Mouse (Mus musculus) megakaryocyte progenitor cell, adult 5-6 weeks (primary cell): ENCODE measurements around the gene Tanc1. TPM values are rescaled to one million over a fixed set of nuclear protein-coding genes. Genes with fewer than 3 reads are reported as not detected.

Source experiments
- ATAC-seq: replicated peaks from 2 replicates; pipeline ENCODE4 v1.8.0; 2016; ENCODE audit warnings: mild to moderate bottlenecking, moderate TSS enrichment, inconsistent platforms; ENCODE audit not compliant: poor library complexity
- total RNA-seq, 2 experiments: library from RNA; stranded (forward) in 1 of 2; stranded (reverse) in 1 of 2; fragments of 157-497, 149-512 nt in 1 of 2; fragments of 200-1000 nt in 1 of 2; gene quantifications; 2 replicates each; pipeline versions ENCODE4 v1.2.3 to v1.2.4; 2015 to 2017

Gene Tanc1
- total RNA-seq, 2 experiments from 2014 or later: 5.1 to 7.4 TPM

- ATAC-seq: no peak
Measured at GRCm38 (mm10) chr2:59713626-59714556, 102.0 kb downstream of the Tanc1 start.

DNA sequence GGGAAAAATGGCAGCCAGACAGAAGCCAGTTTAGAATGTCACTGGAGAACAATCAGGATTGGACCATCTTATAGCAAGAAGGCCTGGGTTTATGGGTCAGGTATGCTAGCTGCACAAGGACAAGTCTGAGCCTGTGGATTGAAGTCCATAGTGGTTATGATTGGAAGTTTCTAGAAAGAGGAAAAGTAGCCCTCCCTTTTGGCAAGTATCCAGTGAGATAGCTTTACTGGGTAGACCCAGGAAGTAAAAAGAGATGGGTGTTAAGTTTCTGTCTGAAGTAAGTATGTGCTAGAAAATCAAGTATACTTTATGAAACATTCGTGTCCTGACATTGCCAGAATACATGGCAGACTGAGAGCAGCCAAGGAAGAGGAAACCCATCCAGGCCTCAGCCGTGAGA, 103.2 kb downstream of the Tanc1 start:
- no peak for ATAC-seq

DNA sequence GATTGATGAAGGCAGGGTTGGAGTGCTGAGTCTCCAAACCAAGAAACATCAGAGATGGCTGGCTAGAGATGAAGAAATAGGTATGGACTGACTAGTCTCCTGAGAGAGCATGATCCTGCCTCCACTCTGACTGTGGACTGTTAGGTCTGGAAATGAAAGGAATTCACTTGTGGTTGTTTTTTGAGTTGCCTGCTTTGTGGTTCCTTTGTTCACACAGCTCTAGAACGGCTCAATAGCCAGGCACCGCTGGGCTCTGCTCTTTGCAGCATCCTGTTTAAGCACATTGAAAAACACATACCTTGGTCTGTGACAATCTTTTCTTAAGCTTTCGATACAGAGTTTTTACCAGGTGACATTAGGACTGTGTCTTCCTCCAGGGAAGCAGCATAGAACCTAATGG, 104.6 kb downstream of the Tanc1 start:
- no peak for ATAC-seq

- no peak for ATAC-seq
Measured at GRCm38 (mm10) chr2:59717746-59718294, 106.0 kb downstream of the Tanc1 start.

- ATAC-seq: no peak
Measured at GRCm38 (mm10) chr2:59718601-59719416, 107.0 kb downstream of the Tanc1 start.

DNA sequence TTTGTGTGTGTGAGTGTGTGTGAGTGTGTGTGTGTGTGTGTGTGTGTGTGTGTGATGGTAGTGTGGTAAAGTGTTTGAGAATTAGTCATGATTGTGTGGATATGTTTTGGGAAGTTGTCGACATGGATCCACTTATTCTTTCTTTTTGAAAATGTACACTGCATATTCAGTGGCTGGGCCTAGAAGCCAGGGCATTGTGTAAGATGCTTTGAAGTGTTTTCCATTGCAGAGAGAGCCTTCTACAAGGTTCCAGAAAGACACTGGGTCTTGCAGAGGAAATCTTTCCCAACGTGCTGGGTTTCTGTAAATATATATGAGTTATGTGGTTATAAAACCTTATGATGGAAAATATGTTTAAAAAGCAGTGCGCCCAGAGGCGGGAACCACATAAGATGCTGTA, 108.0 kb downstream of the Tanc1 start:
- ATAC-seq: no peak

GRCm38 (mm10) chr2:59721119-59721518, 109.3 kb downstream of the Tanc1 start:
- ATAC-seq: no peak

DNA sequence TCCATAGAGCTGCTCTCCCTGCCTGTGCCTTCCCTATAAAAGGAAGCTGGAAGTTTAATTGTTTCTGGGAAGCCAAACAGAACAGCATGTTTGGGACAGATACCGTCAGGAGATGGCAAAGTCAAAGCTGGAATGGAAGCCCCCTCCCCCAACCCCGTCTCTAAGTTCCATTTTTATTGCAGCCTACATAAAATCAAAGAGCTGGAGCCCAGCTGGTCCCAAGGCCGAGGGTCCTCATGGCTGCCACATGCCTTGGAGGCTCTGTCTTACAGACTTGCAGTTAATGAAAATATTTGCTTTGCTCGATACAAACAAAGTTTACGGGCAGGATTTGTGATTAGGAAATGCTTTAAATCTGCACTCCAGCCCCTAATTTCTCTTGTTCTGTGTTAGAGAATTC, 109.9 kb downstream of the Tanc1 start:
- no peak for ATAC-seq

DNA sequence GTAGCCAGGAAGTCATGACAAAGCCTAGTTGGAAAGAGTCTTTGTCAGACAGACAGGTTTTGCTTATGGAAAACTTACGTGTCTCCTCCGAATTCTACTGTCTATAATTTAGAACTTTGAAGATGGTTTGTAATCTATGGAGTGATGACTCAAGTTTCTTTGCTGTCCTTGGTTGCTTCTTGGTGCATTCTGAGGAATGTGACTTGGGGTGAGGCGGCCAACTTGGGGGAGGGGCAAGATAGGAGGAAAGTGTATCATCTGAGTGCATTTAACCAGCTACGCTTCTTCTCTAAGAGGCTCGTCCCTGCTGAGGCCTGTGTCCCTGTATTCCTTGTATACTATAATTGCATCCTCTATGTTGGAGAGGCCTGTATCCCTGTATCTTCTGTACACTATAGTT, 111.5 kb downstream of the Tanc1 start:
- ATAC-seq: no peak

DNA sequence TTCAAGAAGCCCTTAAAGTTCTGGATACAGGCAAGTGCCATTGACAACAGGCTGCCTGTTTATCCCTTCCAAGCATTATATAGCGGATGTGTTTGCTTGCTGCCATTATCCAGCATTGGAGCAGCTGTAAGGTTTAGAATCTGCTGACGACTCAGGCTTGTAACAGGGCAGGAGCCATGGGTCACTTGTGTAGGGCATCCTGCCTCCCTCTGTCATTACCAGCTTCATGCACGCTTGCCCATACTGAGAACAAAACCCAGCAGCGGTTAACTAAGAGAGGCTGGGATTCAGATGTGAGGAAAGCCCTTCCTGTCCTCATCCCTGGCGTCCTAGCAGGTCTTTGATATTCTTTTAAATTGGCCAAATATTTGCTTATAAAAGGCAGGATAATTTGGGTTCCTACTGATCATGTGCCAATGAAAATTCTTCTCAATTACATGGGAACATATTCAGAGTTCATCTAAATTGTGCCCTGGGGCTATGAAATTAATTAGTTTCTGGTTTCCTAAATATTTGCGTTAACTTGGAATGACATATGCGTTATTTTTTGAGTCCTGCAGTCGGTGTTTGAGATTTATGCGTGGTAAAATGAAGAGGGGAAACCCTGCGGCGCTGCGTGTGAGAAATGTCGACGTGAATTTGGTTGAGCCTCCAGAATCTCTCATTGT, 113.8 kb downstream of the Tanc1 start:
- no peak for ATAC-seq

DNA sequence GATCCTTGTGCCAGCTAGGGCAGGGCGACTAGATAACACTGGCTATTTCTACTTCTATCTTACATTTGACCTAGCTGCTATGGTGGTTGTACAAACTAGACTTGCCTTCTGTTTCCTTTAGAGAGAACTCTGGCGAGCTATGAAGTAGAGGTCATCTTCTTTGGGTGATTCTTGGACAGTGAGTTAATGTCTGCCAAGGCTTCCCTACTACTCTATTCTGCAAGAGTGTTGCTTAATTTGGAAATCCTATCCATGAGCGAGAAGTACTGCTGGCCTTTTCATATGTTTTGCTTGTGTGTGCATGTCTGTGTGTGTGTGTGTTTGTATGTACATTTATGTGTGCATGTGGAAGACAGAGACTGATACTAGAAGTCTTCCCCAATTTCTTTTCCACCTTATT, 120.0 kb downstream of the Tanc1 start:
- ATAC-seq: no peak

DNA sequence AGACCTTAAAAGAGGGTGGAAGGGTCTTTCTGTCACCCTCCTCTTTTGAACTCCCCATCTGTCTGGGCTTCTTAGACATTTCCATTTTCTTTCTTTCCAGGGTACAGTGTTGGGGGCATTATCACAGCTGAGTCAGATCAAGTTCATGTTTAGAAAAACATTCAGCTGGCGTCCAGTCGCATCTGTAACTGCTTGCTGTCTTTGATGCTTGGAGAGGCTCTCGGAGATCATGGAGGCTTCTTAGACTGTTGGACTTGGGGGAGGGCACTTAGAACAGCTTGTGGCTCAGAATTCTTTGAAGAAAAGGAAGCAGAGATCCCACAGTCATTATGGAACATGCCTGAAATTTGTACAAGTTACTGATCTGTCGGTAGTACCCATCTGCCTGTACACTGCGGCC, 121.6 kb downstream of the Tanc1 start:
- ATAC-seq: no peak

DNA sequence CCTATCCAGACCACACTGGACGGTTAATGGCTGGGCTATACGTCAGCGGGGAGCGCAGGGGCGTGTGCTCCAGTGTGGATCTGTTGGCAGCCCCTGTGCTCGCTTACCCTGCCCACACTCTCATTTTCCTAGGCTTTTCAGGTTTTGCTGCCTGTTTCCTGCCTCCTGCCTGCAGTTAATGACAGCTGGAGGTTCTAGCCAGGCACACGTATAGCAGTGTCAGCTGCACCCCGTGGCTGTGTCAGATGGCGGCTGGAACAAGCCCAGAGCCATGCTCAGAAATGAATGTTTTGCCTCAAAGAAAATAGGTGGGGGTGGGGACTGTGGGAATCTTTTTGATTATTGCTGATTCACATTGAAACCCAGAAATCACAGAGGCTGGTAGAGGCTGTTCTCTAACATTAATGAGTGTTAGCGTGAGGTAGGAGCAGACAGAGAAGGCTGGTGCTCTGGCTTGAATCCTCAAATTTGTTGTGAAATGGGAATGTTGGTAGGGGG, 124.6 kb downstream of the Tanc1 start:
- ATAC-seq: no peak

DNA sequence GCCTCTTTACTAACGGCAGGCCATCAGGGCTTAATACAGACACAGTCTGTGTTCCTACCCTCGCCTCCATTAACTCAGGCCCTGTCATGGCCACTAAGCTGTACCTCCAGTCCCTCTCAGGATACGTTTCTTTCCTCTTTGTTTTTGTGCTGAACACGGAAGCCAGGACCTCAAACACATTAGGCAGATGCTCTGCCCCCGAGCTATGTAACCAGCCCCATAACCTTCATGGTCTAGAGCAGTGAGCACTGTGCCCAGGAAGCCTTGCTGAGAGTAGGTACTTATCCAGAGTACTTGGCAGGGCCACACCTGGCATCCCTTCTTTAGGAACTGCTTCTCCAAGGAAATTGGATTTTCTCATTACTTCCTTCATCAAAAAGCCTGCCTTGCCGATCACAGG, 125.5 kb downstream of the Tanc1 start:
- no peak for ATAC-seq

- no peak for ATAC-seq
Measured at GRCm38 (mm10) chr2:59738356-59738755, 126.5 kb downstream of the Tanc1 start.

GRCm38 (mm10) chr2:59739036-59739435, 127.2 kb downstream of the Tanc1 start:
- no peak for ATAC-seq

- ATAC-seq: no peak
Measured at GRCm38 (mm10) chr2:59742500-59743116, 130.8 kb downstream of the Tanc1 start.

GRCm38 (mm10) chr2:59745428-59745827, 133.6 kb downstream of the Tanc1 start:
- ATAC-seq: peak; percentile 45; the same call in 1 of the 2 replicates

DNA sequence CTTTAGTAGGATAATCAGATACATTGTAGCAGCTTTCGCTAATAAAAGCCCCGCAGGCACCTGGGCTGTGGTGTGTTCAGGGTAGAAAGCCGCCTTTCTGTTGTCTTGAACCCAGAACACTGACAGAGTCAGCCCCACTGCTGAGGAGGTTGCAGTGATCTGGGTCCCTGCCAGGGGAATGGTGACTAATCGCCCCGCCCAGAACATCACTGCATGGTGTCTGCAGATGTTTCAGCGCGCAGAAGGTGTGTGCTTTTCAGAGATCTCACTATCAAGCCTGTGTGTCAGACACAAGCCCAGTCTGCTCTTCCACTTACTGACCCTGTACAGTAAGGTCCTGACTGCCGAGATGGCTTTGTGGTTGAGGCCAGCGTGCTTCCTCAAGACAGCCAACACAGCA, 134.2 kb downstream of the Tanc1 start:
- peak; percentile 77 for ATAC-seq

- no peak for ATAC-seq
Measured at GRCm38 (mm10) chr2:59747757-59748156, 135.9 kb downstream of the Tanc1 start.
